In the genomic region with DNA sequence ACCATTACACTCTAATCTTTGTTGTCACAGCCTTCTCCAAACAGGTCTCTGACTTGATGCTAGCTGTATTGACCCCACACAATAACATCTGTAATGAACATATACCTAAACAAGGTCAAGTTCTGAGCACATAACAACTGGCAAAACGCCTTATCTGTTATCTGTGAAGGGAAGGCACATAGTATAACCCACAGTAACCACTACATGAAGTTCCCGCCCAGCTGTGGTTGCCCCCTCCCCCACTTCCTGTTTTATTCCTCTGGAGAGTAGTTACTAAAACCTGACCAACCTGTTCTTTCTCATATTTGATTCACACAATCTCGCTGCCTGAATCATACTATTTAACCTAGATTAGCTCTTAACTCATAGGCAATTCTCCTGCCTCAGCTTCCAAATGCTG, we compare ENCODE assay signal across 15 mouse cellular contexts.
DNase-seq lines count a peak whose midpoint lies in the region; ATAC-seq and TF ChIP-seq lines count a peak whose summit lies in the region.
"Had no signal": no experiment of that assay in that cellular context is flagged by ENCODE, and none has a peak within 500 bp of the region (broad histone marks: within the 10 kb centered on the region; RNA-seq: fewer than 3 reads in every experiment).

No protein-coding gene starts in this region.

- H3K27me3 ChIP-seq in liver, postnatal 0 days (ENCODE audit: insufficient read depth, low read length) = no peaks in the 10 kb centered on the region
- no peaks in the 10 kb centered on the region for H3K27me3 ChIP-seq in thymus, adult 2 months (ENCODE audit: control insufficient read depth, insufficient read depth, low read length)
- H3K27me3 ChIP-seq: forebrain, embryonic 12.5 days; heart, embryonic 15.5 days; lung, embryonic 15.5 days had no signal

- no peak for TF ChIP-seq POLR2A in thymus, adult 2 months (IDR thresholded peaks at IDR 0.05; ENCODE audit: control insufficient read depth, extremely low read depth, insufficient read depth, low read length, poor library complexity)

- H3K4me2 ChIP-seq in liver, postnatal 0 days (ENCODE audit: low read depth, low read length) = no peak overlapping the region
- H3K4me2 ChIP-seq: forebrain, embryonic 12.5 days; heart, embryonic 15.5 days; lung, embryonic 15.5 days had no signal

- H3K27ac ChIP-seq in liver, postnatal 0 days (ENCODE audit: low read depth) = no peak overlapping the region
- H3K27ac ChIP-seq in thymus, adult 2 months (ENCODE audit: control insufficient read depth, insufficient read depth, low read length) = no peak overlapping the region
- H3K27ac ChIP-seq: embryonic facial prominence, embryonic 10.5 days; forebrain, embryonic 12.5 days; heart, embryonic 15.5 days; lung, embryonic 15.5 days had no signal

- 26% methylated on average over 3 of the region's 3 CpGs for WGBS in liver, postnatal 0 days (ENCODE audit: insufficient replicate concordance)
- WGBS in thymus, adult 2 months = 4% methylated on average over 3 of the region's 3 CpGs

- ATAC-seq in activated CD4-positive, CD25-positive, alpha-beta regulatory T cell, adult 4 months = peak; percentile 88
- ATAC-seq in liver, postnatal 0 days = peak; percentile 56
- ATAC-seq: intestine, embryonic 16.5 days had no signal

- no peak overlapping the region for H3K9ac ChIP-seq in liver, postnatal 0 days (replicated peaks)
- H3K9ac ChIP-seq: forebrain, embryonic 12.5 days; heart, embryonic 15.5 days; lung, embryonic 15.5 days had no signal

- TF ChIP-seq CTCF in liver, postnatal 0 days (IDR thresholded peaks at IDR 0.05; ENCODE audit: low read depth) = no peak
- no peak for TF ChIP-seq CTCF in thymus, adult 2 months (IDR thresholded peaks at IDR 0.05; ENCODE audit: borderline replicate concordance, control insufficient read depth, extremely low read depth, insufficient read depth, low read length, poor library complexity)

- H3K4me3 ChIP-seq in liver, postnatal 0 days (ENCODE audit: low read depth, low read length) = no peak overlapping the region
- H3K4me3 ChIP-seq in thymus, adult 2 months (ENCODE audit: control insufficient read depth, insufficient read depth, low read length) = no peak overlapping the region
- H3K4me3 ChIP-seq: embryonic facial prominence, embryonic 10.5 days; forebrain, embryonic 12.5 days; heart, embryonic 15.5 days; lung, embryonic 15.5 days had no signal

- DNase-seq in CD4-positive, CD25-positive, alpha-beta regulatory T cell, adult 2 months (ENCODE audit: low read depth, low spot score) = peak; percentile 76
- peak; percentile 23 for DNase-seq in liver, postnatal 0 days
- DNase-seq in thymus, adult 2 months = peak; percentile 53
- DNase-seq in adrenal gland, postnatal 4 days (ENCODE audit: low spot score in 2 of 2) = no peak
- no peak for DNase-seq in ovary, adult 18-20 months (ENCODE audit: low spot score)
- no peak for DNase-seq in retina, embryonic 14.5 days (ENCODE audit: low spot score)
- DNase-seq: adrenal gland, adult 2 months; cerebellum, adult 11 months; gastrocnemius, postnatal 14 days had no signal

- no peaks in the 10 kb centered on the region for H3K9me3 ChIP-seq in liver, postnatal 0 days (ENCODE audit: low read length)
- H3K9me3 ChIP-seq: embryonic facial prominence, embryonic 10.5 days; forebrain, embryonic 12.5 days; heart, embryonic 15.5 days; lung, embryonic 15.5 days had no signal

- H3K4me1 ChIP-seq in liver, postnatal 0 days (ENCODE audit: insufficient read depth) = no peaks in the 10 kb centered on the region
- H3K4me1 ChIP-seq in thymus, adult 2 months (replicated peaks; ENCODE audit: control insufficient read depth, insufficient read depth, low read length) = peaks cover 9% of the 10 kb centered on the region
- H3K4me1 ChIP-seq: forebrain, embryonic 12.5 days; heart, embryonic 15.5 days; lung, embryonic 15.5 days had no signal

- no peaks in the 10 kb centered on the region for H3K36me3 ChIP-seq in liver, postnatal 0 days (replicated peaks; ENCODE audit: insufficient read depth, low read length)
- no peaks in the 10 kb centered on the region for H3K36me3 ChIP-seq in thymus, adult 2 months (ENCODE audit: control insufficient read depth, insufficient read depth, low read length)
- H3K36me3 ChIP-seq: embryonic facial prominence, embryonic 10.5 days; forebrain, embryonic 12.5 days; heart, embryonic 15.5 days; lung, embryonic 15.5 days had no signal

- TF ChIP-seq EP300 in liver, postnatal 0 days (IDR thresholded peaks at IDR 0.05; ENCODE audit: low read depth) = no peak

Comparison
In these comparisons a context has a peak if more than half of its experiments do, and no peak if none do; other contexts are left out.
1. DNase-seq: peak in CD4-positive, CD25-positive, alpha-beta regulatory T cell, adult 2 months (single experiment), liver, postnatal 0 days (single experiment) and thymus, adult 2 months (single experiment); none in adrenal gland, postnatal 4 days (0 of 2), ovary, adult 18-20 months (single experiment) and retina, embryonic 14.5 days (single experiment).